Mouse (Mus musculus): ENCODE data around the gene Pex16.
A peak's percentile ranks its signal among the peaks of the same experiment; 100 is the strongest.
"Not testable (repeated sequence)": the region's sequence is repeated elsewhere in the genome, so short reads cannot be mapped to it uniquely, and the experiment has no call there.

Gene Pex16

GRCm38 (mm10) chr2:92388891-92389641 is 14.6 kb downstream of the Pex16 start:
- peak; percentile 80 for DNase-seq (ENCODE audit: low spot score)

DNA sequence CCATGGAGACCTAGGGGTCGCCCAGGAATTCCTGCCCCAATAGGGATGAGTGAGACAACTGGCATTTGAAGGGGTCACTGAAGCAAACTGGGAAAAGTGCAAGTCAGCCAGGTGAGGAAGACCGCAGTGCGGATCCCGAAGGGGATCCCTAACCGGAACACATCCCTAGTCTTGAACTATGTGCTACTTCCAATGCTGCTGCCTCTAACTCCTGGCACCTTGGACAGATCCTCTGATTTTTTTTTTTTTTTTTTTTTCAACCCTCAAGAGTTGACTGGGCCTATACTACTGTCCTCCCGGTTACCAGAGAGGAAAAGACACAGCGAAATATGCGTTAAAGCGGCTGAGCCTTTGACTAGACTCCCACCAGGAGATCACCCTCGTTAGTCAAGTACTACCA is 15.2 kb downstream of the Pex16 start:
- no peak for DNase-seq (ENCODE audit: low spot score)

GRCm38 (mm10) chr2:92390206-92390930 is 15.9 kb downstream of the Pex16 start:
- no peak for DNase-seq (ENCODE audit: low spot score)

GRCm38 (mm10) chr2:92391116-92391515 is 16.6 kb downstream of the Pex16 start:
- no peak for DNase-seq (ENCODE audit: low spot score)

GRCm38 (mm10) chr2:92391703-92392317 is 17.3 kb downstream of the Pex16 start:
- DNase-seq (ENCODE audit: low spot score), result no peak

- no peak for DNase-seq (ENCODE audit: low spot score)
Measured at GRCm38 (mm10) chr2:92392318-92393264, 18.1 kb downstream of the Pex16 start.

DNA sequence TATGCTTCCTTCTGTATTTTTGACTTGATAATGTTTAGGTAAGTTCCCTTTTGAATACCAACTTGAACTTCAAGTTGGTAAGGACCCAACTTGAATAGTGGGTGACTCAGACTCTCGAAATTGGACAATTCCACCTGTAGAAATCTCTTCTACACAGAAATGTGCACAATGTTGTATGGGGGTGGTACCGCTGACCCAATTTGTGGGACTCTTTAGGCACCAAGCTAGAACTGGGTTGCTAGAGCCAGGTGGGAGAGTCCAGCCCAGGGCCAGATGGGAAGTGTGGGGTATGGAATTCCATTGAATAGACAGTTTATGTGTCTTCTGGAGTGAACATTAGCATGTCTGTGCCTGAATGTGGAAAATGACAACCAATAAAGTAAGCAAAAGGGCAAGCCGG is 21.1 kb downstream of the Pex16 start:
- no peak for DNase-seq (ENCODE audit: low spot score)

DNA sequence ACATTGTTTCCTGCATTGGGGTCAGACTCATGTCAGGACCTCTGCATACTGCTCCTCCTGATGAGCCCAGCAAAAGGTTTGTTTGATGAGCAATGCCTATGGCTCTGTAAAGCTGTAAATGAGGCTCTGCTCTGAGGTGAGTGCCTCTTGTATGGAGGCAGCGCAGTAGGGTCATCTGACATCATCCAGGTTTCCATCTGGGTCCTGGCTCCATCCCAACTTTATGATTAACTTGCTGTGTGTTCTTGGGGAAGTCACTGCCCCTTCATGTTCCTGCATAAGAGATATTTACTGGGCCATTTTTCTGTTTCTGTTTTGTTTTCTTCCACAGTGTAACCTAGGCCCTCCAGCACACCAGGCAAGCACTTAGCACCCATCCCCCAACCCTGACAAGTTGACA is 23.0 kb downstream of the Pex16 start:
- no peak for DNase-seq (ENCODE audit: low spot score)

DNA sequence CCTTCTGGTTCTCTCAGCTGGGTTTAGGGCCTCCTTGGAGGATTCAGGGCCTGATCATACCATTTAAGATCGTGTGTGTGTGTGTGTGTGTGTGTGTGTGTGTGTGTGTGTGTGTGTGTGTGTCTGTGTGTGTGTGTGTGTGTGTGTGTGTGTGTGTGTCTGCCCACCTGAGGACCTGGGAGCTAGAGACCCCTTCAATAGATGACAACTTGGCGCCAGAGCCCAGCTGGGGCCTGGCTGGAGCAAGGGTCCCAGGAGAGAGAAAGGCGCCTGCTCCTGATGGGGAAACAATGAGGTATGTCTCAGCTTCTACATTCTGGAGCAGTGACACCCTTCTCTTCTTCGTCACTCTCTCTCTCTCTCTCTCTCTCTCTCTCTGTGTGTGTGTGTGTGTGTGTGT is 25.4 kb downstream of the Pex16 start:
- DNase-seq (ENCODE audit: low spot score), result not testable (repeated sequence)

- DNase-seq (ENCODE audit: low spot score), result no peak
Measured at GRCm38 (mm10) chr2:92400682-92401081, 26.2 kb downstream of the Pex16 start.

- no peak for DNase-seq (ENCODE audit: low spot score)
Measured at GRCm38 (mm10) chr2:92401091-92401561, 26.6 kb downstream of the Pex16 start, which contains the start of gene Mapk8ip1. Gene Mapk8ip1 (minus strand): TSS chr2:92401263.

GRCm38 (mm10) chr2:92402591-92403326 is 28.3 kb downstream of the Pex16 start:
- no peak for DNase-seq (ENCODE audit: low spot score)

DNA sequence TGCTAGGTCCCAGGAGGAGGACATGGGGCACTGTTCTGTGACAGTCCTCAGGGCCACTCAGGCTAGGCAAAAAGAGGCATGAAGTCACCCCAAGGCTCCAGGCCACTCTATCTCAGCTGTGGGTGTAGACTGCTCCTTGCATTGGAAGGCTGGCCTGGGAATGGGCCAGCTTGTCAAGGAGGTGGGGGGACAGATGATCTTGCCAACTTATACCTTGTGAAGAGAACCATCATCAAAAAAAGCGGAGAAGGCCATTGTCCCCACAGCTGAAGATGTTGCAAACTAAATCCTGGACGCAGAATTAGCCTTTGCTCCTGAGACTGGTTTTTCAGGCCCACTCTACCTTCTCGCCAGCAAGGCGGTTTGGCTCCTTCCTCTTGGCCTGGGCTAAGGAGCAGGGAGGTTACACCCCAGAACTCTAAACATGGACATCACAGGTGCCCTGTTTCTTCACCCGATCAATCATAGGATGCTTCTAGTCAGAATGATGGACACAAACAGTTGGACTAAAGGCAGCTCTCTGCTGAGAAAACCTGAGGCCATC is 29.4 kb downstream of the Pex16 start:
- no peak for DNase-seq (ENCODE audit: low spot score)

- no peak for DNase-seq (ENCODE audit: low spot score)
Measured at GRCm38 (mm10) chr2:92404737-92405136, 30.3 kb downstream of the Pex16 start.

DNA sequence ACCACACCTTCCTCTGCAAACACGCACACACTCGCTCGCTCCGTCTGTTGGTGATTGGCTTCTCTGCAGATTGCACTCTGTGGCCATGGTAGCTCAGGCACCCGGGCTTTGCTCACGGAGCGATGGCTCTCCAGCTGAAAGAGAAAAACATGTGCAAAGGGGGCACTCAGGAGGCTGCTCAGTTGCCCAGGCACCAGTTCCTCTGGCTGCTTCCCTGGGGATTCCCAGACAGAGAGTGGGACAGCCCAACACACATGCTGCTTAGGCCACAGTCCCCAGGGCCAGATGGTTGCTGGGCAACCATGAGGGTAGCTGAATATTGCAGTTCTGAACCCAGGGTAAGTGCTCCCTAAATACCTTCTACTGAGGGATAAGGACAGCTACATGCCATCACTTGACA is 31.2 kb downstream of the Pex16 start:
- no peak for DNase-seq (ENCODE audit: low spot score)

- no peak for DNase-seq (ENCODE audit: low spot score)
Measured at GRCm38 (mm10) chr2:92408309-92409045, 34.0 kb downstream of the Pex16 start.

DNA sequence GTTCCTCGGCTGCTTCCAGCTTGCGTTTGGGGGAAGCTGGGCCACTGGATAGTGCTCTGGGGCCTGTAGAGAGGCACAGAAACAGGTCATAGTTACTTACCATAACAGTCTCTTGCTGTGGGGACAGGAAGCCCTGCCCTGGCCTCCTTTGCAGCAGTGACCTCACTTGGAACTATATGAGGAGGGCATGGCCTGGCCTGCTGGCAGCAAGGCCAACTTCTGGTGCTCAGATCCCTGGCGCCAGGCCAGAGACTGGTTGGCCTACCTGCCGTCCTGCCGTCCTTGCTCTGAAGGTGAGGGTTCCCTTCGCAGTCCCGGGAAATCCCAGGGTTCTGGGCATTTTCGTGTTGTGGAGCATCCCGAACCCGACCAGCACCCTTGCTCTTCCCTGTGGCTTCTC is 37.2 kb downstream of the Pex16 start:
- no peak for DNase-seq (ENCODE audit: low spot score)

DNA sequence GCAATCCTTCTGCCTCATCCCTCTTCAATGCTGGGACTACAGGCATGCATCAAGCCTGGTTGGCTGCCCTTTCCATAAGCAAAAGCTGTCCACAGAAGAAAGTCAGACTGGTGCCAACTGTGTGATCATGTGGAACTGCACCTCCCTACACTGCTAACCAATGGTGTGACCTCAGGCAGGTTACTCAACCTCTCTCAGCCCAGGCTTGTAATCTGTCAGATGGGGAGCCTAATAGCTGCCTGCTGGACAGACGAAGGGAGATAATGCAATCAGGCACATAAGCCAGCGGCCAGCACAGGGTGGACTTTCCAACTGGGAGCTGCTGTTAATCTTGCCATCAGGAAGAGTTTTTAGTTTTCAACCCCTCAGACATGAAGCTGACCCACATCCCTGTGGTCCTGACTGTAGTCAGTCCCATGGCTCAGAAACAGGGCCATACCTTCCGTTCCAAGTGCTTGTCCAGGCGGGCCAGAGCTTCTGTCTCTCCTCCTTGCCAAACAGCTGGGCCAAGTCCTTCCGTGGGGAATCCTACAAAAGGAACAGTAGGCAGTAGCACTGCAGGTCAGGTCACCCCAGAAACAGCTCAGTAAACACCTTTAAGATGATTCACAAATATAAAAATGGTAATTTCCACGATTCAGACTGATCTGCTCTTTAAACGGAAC is 47.4 kb downstream of the Pex16 start:
- DNase-seq (ENCODE audit: low spot score), result no peak

- no peak for DNase-seq (ENCODE audit: low spot score)
Measured at GRCm38 (mm10) chr2:92422388-92423135, 48.1 kb downstream of the Pex16 start.
